Mouse (Mus musculus) left cerebral cortex, adult 9 months (tissue): ENCODE results near the gene Psmb3.
"Not testable (repeated sequence)": the region's sequence is repeated elsewhere in the genome, so short reads cannot be mapped to it uniquely, and the experiment has no call there.

ENCODE experiments used
- DNase-seq, 2 experiments: peaks; one replicate each; pipeline ENCODE4 v3.0.0; 2022; ENCODE audit warnings: low spot score in 2 of 2

The Psmb3 gene

GRCm38 (mm10) chr11:97703039-97703826 is at the start of gene Psmb3:
Psmb3 (plus strand) TSS chr11:97703399.
- peak; percentile 99 to 100 for DNase-seq

GRCm38 (mm10) chr11:97654210-97654609 is 49.0 kb upstream of the Psmb3 start:
- no peak for DNase-seq

GRCm38 (mm10) chr11:97656269-97656971 is 46.8 kb upstream of the Psmb3 start:
- no peak for DNase-seq

- DNase-seq = no peak
These were observed 45.8 kb upstream of the Psmb3 start for GRCm38 (mm10) chr11:97657184-97657945.

- DNase-seq = not testable (repeated sequence)
These were observed 45.2 kb upstream of the Psmb3 start for GRCm38 (mm10) chr11:97657967-97658366.

- no peak for DNase-seq
These were observed 44.4 kb upstream of the Psmb3 start for GRCm38 (mm10) chr11:97658751-97659266.

GRCm38 (mm10) chr11:97659267-97659989 is 43.8 kb upstream of the Psmb3 start:
- no peak for DNase-seq

GRCm38 (mm10) chr11:97659990-97660714 is 43.0 kb upstream of the Psmb3 start:
- peak in 1 of 2 experiments; percentile 74 for DNase-seq

GRCm38 (mm10) chr11:97660734-97661647 is 42.2 kb upstream of the Psmb3 start:
- no peak for DNase-seq

GRCm38 (mm10) chr11:97661648-97662133 is 41.5 kb upstream of the Psmb3 start:
- DNase-seq = no peak

- DNase-seq = no peak
These were observed 40.8 kb upstream of the Psmb3 start for GRCm38 (mm10) chr11:97662207-97662892.

- no peak for DNase-seq
These were observed 40.2 kb upstream of the Psmb3 start, which contains the start of gene Mllt6 for GRCm38 (mm10) chr11:97662893-97663527. Mllt6 (plus strand) TSS chr11:97663414.

GRCm38 (mm10) chr11:97663528-97664338 is 39.5 kb upstream of the Psmb3 start:
- DNase-seq = no peak

GRCm38 (mm10) chr11:97664339-97664665 is 38.9 kb upstream of the Psmb3 start:
- no peak for DNase-seq

GRCm38 (mm10) chr11:97664771-97665240 is 38.4 kb upstream of the Psmb3 start:
- DNase-seq = no peak

GRCm38 (mm10) chr11:97665431-97665830 is 37.8 kb upstream of the Psmb3 start:
- DNase-seq = no peak

GRCm38 (mm10) chr11:97666221-97666620 is 37.0 kb upstream of the Psmb3 start:
- DNase-seq = no peak
